Mouse (Mus musculus) heart, adult 11 months (tissue): ENCODE measurements around the gene Syne3.

Experiments
- DNase-seq: peaks from one replicate; pipeline ENCODE4 v3.0.0; 2022

The Syne3 gene

DNA sequence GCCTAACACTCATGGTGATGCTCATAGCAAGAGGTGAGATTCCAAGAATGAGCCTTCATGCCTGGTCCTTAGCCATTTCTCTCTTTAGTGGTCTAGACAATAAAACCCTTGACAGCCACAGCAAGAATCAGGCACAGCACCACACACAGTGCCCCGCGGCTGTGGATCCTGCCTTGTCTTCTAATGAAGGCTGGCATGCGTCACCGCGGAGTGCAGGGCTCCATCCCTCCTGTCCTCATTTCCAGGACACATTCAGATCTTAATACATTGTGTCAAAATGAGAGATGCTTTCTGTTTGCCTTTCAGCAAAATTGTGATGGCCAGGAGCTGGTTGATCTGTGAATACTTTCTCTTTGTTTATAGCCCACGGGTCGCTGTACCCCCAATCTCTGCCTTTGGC, 88.5 kb downstream of the Syne3 start:
- DNase-seq = no peak

DNA sequence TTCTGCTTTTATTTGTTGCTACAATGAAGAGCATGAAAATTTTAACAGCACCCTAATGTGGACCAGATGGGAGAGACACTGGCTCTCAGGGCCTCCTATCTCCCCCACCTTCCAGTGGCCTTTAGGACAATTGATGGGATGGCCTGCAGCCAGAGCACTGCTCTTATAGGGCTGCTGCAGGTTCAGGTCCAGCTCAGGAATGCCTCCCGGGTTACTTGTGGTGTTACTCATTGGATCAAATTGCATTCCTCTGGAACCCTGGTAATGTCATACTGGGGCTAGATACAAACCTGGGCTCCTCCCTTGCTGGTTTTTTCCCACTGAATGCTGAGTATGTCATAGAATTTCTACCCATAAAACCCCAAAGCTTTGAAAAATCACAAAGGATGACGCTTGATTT, 90.4 kb downstream of the Syne3 start:
- no peak for DNase-seq

DNA sequence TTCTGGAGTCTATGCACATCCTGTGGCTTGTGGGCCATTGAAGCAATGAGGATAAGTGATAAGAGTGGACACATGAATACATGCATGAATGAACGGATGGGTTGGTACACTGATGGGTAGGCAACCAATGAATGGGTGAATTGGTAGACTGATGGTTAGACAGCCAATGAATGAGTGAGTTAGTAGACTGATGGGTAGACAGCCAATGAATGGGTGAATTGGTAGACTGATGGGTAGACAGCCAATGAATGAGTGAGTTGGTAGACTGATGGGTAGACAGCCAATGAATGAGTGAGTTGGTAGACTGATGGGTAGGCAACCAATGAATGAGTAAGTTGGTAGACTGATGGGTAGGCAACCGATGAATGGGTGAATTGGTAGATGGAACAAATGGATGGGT, 91.7 kb downstream of the Syne3 start:
- DNase-seq = no peak

DNA sequence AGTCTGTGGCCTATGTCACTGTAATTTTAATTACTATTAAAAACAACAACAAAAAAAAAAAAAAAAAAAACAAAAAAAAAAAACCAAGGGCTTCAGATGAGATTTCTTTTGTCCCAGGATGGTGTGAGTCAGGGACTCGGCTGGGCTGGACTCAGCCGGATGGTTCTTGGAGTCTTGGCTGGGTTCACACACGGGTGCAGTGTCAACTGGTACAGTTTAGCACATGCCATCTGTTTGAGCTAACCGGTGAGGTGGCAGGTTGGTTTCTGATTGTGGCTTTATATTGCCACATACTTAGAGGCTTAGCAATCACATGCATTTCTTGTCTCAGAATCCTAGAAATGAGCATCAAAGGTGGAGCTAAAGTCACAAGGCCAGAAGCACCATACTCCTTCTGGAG, 92.3 kb downstream of the Syne3 start:
- no peak for DNase-seq

DNA sequence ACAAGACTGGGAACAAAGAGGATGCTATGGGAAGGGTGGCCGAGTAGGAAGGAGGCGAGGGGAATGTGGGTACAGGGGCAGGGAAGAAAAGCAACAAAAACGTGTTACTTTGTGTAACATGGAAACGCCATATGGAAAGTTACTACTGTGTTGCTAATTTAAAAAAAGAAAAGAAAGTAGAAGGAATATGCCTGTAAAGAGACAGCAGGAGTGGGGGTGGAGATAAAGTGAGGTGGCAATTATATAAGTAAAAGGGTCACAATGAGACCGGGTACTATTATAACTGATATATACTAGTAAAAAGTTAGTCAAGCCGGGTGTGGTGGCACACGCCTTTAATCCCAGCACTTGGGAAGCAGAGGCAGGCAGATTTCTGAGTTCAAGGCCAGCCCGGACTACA, 92.8 kb downstream of the Syne3 start:
- no peak for DNase-seq

DNA sequence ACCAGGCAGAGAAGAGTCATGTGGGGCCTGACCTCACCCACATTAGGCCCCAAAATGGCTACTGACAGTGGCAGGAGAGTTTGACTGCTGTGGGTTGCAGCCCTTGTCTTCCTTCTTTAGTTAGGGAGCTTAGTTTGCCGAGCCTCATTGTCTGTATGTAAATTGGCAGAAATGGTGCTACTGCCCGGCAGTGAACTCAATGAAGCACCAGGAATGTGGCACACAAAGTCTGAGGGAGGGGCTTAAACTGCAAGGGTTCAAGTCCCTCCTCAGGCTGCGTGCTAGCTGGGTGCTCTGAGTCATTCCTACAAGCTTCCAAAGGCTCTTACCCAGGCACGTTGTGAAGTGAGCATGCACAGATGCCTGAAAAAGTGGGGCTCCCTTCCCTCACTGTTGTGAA, 93.9 kb downstream of the Syne3 start:
- DNase-seq = no peak

DNA sequence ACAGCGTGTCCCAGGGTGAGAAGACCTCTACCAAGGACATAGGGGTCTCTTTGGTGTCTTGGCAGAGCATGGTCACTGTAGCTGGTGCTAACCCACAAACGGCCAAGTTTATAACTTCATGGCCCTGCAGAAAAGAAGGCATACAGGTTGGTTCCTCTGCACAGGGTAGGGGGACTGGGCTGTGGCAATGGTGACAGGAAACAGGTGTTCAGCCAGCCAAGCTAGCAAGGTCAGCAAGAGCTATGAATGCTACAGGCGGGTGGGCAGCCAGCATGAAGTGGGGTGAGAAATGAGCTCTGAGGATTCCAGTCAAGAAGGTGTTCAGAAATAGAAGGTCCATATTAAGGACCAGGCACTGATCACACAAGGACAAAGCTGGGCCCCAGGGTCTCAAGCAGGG, 96.6 kb downstream of the Syne3 start:
- DNase-seq = no peak

DNA sequence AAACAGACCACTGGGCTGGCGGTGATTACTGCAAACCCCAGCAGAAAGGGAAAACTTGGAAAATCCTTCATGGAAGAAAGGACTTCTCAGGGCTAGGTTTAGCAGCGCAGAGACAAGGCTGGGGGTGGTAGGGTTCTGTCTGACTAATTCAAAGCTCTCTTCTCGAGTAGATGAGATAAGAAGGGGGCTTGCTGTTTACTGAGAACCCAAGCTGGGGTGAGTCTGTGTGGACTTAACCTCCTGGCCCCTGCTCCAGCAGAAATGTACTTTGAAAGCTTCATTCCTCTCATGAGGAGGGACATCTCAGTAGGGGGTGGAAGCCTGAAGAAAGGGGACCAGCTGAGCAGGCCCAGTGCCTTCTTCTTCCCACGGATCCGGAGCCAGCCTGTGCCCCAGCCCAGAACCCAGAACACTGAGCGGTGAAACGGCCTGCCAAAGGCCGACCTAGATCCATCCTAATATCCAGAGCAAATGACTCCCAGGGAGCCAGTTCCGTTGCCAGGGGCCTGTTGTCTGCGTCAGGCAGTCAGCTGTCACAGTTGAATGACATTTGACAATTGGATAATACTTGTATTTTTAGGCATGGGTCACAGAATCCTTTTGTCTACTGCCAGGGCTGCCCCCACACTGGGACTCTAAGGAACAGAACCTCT, 97.2 kb downstream of the Syne3 start:
- peak; percentile 77 for DNase-seq

DNA sequence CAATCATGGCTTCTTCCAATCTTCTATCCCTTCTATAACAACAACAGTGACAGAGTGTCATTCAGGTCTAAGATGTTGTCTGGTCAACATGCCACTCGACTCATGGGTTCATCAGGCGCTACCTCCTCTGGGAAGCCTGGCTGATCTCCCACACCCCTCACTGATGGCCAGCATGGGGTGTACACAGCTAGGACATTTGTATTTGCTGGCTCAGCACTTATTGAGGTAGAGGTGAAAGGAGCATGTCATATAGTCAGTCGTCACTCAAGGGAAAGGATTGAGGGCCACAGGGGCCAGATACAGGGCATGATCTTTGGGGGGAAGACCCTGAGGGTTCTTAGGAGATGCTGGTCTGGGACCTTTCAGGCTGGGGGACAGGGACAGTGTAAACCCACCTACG, 99.9 kb downstream of the Syne3 start:
- DNase-seq = no peak

DNA sequence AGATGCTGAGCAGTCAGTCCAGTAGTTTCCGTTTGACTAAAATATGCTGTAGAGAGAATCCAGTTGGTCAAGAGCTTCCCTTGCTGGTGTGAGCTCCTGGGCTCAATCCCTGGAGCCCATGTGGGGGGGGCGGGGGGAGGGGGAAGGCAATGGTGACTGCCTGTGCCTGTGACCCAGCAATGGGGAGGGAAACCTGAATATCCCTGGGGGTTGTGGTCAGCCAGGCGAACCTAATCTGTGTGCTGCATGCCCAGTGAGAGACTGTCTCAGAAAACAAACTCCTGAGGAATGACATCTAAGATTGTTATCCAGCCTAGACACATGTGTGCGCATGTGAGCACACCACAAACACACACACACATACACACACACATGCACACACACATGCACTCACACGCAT, 100.6 kb downstream of the Syne3 start:
- DNase-seq = no peak

DNA sequence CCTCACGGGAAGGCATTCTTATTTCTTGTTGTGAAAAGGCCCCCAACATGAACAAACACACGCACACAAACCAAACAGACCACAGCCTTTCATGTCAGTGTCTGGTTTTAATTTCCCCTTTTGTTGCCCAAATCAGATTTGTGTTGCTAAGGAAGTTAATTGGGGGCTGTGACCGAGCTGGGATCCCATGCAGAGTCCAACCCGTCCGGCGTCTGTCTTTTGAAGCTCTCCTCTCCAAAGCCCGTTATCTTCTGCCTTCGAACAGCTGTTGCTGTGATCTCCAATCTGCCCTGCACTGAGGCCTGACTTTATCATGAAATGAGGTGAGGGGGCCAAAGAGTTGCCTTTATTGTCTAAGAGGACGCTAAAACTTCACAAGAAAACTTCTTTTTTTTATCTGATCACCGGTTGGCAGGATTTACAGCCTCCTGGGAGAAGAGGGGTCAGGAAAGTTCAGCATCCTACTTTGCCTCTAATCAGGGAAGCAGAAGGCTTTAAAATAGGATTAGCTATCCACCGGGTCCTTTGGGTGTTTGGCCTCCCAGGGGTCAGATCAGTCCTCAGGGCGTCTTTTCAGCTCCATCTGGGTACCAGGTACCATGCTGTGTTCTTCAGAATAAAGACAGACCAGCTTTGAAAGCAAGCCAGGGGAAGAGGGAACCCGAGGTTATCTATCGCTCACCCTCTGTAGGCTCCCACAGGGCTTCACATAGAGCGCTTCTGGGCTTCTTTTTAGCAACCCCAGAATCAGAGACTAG, 101.4 kb downstream of the Syne3 start:
- peak; percentile 81 for DNase-seq

DNA sequence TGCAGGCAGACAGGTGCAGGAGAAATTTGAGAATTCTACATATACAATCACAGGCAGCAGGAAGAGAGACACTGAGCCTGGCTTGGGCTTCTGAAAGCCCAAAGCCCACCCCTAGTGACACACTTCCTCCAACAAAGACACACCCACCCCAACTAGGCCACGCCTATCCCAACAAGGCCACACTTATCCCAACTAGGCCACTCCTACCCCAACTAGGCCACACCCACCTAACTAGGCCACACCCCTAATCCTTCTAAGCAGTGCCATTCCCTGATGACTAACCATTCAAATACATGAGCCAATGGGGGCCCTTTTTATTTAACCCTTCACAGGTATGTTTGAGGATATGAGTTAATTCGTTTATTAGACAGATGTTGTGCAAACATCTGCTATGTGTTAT, 102.5 kb downstream of the Syne3 start:
- DNase-seq = peak; percentile 81

DNA sequence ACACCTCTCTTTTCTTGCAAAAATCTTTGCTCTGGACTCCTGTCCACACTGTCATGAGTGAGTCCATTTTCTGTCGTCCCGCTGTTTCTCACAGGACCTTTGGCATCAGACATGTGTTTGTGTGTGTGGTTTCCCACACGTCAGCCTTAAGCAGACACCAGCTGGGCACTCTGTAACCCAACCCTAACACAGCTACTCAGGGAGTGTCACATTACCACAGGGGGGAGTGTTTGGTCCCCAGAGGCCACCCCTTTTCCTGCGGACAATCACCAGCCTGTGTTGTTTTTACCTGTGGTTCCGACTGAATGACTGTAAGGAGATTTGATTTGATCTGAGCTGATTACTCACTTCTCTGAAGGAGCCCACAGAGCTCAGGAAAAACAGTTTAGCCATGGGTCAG, 105.5 kb downstream of the Syne3 start:
- DNase-seq = no peak

DNA sequence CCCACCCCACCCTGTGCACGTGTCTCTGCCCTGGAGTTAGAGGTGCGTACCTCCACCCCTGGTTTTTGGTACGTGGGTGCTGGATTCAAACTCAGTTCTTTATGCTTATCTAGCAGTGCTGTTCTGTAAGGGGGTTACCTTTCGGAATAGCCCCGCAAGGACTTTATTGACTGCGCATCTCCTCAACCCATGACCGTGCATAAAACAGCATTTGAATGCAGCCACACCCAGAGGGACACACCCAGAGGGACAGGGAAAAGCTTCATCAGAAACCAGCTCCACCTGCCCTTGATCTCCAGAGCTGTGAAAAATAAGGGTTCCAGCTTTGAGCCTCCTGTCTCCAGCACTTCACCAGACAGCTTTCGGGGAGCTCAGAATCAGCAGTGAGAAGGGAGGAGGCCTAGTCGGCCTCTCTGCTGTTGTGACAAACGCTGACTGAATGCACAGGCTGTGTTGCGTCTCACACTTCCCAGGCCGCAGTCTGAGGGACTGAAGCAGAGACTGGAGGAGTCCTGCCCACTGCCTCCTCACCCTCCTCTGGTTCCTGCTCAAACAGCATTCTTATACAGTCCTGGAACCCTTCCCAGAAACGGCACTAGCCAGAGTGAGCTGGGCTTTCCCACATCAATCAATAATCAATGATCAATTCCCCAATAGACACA, 107.1 kb downstream of the Syne3 start:
- no peak for DNase-seq

DNA sequence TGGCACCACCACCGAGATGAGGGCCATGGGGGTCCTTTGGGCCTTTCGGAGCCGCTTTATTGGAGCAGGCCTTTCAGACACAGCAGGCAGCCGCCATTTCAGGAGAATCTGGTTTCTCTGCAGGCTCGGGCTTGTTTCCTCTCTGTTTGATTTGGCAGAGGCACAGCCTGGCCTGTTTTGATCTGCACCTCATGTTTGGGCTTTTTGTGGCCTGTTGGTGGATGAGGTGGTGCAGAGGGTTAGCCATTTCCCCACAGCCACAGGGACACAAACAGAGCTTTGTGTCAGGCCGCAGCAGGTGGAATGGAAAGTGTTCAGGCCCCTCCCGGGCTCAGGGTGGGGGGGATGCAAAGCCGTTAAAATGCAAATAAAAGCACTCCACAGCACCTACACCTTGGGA, 108.3 kb downstream of the Syne3 start:
- DNase-seq = no peak

DNA sequence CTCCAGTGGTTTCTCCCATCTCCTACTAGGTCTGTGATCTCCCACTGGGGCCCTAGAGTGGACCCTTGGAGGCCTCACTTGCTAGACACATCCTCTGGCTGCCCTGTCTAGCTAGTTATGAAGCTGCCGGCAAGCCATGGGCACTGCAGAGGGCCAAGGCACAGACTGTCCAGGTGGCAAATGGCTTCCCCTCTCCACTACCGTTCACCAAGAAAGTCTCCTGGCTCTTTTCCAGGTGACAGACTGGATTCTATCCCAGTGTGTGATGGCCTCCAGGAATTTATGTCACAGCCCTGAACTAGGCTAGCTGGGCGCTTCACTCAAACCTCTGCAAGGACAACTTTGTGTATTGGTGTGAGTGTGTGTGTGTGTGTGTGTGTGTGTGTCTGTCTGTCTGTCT, 109.8 kb downstream of the Syne3 start:
- DNase-seq = peak; percentile 91

DNA sequence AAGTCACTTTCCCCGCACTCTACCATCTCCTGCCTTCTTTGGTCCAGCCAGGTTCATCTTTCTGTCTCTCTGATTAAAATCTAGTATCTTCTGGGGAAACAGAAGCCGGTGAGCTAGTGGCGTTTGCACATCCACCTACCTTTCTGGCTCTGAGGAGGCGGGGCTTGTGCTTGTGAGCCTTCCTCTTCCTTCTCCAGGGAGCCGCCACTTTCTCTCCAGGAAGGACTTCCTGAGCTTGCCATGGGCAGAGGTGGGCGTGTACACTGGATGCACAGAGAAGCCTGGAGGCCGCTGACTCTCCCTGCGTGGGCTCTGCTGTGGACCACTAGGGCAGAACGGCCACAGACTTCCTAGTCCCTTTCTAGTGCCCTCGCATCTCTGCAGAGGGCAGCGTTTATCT, 110.4 kb downstream of the Syne3 start:
- no peak for DNase-seq

DNA sequence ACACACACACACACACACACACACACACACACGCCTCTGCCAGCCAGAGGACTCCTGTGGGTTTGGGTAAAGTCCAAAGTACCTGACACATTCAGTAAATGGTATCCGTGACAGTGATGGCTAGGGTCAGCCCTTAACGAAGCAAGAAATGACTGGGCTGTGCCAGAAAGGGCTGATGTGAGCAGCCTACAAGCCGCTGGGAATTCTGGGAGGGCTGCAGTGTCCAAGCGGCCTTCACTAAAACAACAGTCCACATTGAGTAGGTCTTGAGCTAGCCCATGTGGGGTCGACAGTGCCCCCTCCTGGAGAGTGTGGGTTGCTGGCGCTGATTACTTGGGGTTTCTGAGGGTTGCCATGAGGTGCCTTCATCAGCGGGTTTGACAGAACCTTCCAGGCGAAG, 110.9 kb downstream of the Syne3 start:
- DNase-seq = no peak

DNA sequence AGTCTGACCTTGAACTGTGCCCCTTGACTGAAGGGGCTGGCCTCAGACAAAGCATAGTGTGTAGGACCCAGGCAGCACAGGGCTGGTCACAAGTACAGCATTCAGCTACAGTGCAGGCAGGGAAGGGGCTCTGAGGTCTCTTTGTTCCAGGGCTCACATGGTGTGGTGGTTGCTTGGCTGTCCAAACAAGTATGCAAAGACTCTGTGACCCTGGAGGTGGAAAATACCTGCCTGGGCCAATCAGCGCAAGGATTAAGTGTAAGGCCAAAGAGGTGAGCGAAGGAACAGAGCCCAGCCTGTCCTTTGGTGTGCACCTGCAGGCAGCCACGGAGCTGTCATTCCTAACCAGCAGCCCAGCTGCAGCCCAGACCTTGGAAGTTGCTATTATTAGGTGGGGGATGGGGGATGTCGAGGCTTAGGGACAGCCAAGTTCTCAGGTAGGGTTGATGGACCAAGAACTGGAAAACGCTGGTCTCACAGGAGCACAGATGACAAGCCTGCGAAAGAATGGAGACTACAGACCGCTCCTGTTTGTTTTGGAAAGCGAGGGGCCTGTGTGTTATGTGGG, 112.5 kb downstream of the Syne3 start:
- no peak for DNase-seq

DNA sequence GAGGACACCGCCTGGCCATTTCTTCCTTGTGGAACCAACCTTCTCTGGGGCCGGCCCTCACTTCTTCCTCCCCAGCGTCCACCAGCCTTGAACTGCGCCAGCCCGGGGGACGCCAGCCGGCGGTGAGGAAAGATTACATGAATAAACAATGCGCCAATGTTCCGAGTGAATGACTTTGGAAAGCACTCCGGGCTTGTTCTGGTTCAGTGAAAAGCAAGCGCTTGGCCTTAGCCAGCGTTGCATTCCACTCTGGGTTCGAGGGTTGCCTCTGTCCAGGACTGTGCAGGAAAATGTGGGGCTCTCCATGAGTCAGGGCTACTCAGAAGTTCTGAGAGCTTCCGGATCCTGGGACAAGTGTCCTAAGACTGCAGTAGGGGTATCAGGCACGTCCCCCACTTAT, 113.0 kb downstream of the Syne3 start:
- DNase-seq = no peak

DNA sequence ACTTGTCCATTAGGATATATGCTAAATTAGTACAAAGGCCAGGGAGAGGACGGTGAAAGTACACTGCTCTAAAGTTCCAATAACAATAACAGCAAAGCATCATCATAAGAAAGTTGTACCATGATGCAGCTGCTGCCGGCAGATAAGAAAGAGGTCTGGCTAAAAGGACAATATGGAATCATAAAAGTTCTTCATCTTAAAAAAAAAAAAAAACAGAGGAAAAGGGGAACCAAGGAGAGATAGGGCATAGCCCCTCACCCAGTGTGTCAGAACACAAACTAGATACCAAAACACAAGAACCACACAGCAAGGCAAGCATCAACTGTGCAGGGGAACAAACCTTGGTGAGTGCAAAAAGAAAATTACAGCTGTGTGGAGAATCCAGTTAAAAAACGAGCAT, 117.4 kb downstream of the Syne3 start:
- no peak for DNase-seq

DNA sequence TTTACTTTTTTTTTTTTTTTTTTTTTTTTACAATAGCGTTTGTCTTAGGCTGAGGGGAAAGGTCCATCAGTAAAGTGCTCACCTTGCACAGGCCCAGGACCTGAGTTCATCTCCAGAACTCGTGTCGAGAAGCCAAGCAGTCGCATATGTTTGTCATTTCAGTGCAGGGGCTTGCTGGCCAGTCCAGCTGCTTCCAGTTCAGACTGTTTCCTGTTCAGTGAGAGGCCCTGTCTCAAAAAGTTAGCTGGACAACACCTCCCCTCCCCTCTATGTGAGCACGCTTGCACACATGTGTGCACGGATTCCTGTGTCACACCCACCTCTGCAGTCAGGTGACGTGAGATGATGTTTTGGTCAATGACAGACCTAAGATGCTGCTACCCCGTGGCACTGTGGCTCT, 119.5 kb downstream of the Syne3 start:
- no peak for DNase-seq

DNA sequence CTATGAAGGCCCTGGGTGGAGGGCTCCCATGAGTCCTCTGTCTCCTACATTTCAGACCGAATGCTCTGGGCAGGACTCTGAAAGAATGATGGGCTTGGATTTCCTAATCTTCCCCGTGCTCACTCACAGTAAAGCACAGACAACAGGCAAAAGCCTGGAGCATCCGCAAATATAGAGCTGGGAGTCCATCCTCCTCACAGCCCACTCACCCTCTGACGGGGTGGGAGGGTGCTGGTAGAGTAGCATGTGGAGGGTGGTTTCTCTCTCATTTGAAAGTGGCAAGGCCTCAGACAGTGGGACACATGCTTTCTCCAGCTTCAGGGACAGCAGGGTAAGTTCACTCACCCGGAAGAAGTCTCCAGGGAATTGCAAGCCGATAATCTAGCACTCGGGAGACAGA, 123.5 kb downstream of the Syne3 start:
- DNase-seq = no peak

DNA sequence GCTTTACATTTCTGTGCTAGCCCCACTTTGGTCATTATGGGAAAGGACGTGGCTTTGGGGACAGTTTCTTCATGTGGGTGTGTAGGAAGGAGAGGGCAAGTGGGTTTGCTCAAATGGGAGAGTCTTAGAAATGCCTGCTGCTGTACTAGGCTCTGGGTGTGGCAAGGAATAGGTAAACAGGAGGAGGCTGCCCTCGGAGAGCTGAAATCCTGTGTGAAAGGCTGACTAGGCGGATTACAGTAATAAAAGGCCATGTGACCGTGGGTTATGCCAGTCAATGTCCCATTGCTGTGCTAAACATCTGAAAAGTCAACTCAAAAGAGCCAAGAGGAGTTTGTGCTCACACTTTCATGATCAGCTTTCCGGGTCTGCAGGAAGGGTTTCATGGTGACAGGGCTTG, 127.1 kb downstream of the Syne3 start:
- DNase-seq = no peak
